Mouse (Mus musculus): ENCODE measurements around the gene Olfr71.

Gene Olfr71

DNA sequence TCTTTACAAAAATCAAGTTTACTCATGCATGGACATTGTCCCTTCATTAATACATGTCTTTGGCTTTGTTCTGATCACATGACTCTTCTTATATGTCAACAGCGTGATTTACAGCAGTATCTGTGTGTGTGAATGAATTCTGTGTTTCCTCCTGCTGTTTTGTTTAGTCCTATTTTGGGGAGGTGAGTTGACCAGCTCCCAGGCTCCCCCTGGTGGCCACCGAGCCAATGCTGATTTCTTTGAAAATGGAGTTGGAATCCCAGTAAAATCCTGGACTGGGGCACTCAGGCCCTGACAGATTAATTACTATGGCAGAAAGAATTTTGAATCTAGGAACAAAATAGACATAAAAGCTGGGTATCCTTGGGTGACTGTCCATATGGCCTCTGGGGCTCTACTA is 1.8 kb upstream of the Olfr71 start:
- DNase-seq: peak; percentile 85

DNA sequence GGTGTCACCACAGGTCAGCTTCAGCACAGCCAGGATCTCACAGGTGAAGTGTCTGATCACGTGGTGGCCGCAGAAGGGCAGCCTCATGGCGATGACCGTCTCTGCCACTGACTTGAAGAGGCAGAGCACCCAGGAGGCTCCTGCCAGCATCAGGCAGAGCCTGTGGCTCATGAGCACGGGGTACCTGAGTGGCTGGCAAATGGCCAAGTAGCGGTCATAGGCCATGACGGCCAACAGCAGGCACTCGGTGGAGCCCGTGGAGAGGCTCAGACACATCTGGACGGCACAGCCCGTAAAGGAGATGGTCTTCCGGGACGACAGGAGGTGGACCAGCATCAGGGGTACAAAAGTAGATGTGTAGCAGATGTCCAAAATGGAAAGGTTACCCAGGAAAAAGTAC is 4.1 kb downstream of the Olfr71 start:
- no peak for DNase-seq

DNA sequence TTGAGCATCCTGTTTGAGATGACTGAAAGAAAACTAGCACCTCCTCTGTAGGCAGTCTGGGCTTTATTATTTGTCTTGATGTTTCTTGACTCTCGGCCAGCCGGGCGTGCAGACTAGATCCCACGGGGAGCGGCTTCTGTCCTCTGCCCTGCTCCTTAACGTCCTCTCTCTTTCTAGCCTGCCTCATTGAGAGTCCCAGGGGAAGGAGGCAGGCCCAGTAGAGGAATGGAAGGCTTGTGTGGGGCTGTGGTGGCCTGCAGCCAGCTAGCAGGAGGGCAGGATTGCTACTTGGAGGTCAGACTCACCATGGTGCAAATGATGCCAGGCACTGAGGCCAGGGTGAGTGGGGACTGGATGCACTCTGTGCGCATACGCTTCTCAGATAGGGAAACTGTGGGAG is 6.2 kb downstream of the Olfr71 start:
- DNase-seq: peak; percentile 76

DNA sequence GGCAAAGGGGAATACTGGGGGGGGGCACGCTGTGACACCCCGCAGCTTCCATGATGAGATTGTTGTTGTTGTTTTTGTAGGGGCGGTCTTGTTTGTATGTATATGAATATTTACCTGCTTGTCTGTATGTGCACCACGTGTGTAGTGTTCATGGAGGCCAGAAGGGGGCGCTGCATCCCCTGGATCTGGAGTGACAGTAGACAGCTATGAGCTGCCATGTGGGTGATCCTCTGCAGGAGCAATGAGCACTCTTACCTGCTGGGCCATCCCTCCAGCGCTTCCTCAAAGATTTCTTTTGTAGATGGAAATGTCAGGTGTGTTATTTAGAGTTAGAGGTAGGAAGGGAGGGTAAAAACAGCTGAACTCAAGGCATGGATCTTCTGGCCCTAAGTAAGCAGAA is 6.6 kb downstream of the Olfr71 start:
- DNase-seq: no peak

DNA sequence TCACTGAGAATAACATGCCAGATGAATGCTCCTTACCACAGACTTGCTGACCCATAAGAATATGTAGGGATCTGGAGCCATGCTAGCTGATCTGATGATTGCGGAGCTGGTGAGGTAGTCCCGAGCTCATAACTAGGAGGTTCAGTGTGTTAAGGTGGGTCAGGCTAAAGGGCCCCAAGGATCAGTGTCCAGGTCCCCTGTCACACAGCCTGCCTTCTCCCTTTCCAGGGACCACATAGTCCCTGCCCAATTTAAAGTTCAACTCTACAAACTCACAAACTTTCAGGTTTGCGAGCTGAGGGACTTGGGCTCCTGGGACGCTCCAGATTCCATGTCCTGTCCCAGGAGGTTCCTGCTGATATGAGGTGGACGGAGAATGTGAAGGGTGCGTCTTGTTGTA is 9.3 kb downstream of the Olfr71 start, which contains the start of gene Olfr70:
TSS of gene Olfr70 (minus strand) at position 101 of the 400 bp plus-strand sequence.
- no peak for DNase-seq

DNA sequence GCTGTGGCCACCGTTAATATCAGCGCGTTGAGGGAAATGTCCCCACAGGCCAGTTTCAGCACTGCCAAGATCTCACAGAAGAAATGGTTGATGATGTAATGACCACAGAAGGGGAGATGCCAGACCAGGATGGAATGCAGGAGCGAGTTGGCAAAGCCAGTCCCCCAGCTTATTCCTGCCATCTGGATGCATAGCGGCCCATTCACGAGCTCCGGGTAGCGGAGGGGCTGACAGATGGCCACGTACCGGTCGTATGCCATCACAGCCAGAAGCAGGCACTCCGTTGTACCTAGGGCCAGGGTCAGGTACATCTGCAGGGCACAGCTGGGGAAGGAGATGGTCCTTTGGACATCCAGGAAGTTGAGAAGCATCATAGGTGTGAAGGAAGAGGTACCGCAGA is 13.5 kb downstream of the Olfr71 start:
- DNase-seq: no peak

DNA sequence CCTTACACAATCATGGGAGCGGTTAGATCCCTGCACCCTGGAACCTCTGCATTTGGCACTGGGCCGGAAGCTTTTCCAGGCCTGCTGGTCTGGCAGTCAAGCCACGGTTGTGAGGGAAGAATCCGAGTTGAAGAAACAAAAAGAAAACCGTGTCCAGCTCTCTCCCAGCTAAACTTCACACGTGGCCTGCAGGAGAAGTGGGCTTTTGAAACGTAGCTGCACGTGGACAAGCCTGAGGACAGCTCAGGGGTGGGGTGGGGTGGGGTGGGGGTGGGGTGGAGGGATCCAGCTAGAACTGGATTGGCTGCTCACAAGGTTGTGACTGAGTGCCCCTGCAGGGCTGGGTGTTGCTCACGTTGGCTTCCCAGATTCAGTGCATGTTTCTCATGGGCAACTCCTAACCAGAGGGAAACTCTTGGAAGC is 14.8 kb downstream of the Olfr71 start:
- DNase-seq: peak; percentile 56

DNA sequence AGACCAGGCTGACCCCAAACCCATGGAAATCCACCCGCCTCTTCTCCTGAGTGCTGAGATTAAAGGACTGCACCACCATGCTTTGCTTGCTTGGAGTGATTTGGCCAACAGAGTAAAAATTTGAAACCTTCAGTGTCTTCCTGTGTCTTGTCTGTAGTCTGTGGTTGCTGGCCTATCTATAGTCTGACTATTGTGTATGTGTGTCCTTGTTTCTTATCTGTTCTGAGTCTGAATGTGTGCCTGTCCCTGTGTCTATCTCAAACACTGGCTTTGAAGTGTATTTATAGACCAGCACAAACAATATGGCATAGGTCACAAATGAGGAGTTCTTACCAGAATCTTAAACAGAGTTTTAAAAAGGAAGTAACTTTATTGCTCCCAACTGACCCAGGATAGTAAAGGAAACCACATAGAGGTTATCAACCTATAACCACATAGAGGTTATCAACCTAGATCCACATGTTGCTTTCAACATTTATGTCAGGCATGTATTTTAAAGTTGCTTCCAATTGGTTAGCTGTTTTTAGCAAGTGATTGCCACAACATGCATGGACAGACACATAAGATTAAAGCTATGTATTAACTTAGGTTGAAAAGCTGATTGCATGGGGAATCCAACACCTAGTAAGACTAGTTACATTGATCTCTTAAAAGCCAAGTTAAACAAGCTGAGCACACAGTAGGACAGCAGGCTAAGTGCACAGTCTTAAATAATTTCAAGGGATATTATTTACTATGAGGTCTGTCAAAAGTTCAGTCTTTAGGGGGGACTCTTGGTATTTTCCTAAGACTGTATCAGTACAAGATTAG is 15.4 kb downstream of the Olfr71 start:
- no peak for DNase-seq

DNA sequence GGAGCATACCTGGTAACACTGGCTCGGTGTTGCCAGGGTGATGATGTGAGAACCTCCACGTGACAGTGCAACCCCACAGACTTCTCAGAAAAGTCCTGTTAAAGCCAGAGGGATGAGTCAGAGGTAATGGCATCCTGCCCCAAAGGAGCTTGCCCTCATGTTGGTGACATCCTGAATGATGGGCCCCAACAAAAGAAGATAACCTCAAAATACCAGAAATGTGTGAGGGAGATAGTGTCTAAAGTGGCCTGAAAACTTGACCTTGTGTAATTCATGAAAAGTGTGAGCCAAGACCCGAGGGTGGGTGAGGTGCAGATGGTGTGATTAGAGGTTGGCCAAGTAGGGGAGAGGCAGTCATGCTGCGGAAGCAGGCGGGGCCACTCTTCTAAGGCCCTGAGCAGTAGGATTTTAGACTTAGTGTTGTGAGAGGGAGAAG is 16.2 kb downstream of the Olfr71 start:
- no peak for DNase-seq

DNA sequence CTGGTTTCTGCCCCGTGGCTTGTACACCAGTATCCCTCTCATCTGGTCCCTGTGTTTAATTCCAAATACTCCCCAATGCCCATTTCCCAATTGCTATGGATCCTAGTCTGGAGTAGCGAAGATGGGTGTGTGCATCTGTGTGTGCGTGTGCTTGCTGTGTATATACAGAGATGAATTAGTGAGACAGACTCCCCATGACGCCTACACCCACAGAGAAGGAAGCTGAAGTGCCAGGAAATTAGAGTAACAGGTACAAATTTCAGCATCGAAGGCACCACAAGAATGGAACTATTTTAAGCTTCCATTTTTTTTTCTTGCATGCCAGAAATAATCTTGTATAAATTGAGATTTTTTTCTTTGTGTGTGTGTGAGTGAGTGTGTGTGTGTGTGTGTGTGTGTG is 19.0 kb downstream of the Olfr71 start:
- DNase-seq: no peak

DNA sequence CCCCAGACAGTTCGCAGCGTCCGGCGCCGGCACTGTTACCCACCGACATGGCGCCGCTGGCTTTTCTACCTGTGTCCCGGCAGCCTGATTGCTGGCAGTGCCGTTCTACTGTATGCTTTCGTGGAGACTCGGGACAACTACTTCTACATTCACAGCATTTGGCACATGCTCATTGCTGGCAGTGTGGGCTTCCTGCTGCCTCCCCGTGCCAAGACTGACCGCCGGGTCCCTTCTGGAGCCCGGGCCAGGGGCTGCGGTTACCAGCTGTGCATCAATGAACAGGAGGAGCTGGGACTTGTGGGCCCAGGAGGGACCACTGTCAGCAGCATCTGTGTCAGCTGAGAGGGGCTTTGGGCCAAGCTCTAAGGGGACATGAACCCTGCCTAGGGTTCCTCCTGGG is 20.0 kb downstream of the Olfr71 start:
- no peak for DNase-seq

DNA sequence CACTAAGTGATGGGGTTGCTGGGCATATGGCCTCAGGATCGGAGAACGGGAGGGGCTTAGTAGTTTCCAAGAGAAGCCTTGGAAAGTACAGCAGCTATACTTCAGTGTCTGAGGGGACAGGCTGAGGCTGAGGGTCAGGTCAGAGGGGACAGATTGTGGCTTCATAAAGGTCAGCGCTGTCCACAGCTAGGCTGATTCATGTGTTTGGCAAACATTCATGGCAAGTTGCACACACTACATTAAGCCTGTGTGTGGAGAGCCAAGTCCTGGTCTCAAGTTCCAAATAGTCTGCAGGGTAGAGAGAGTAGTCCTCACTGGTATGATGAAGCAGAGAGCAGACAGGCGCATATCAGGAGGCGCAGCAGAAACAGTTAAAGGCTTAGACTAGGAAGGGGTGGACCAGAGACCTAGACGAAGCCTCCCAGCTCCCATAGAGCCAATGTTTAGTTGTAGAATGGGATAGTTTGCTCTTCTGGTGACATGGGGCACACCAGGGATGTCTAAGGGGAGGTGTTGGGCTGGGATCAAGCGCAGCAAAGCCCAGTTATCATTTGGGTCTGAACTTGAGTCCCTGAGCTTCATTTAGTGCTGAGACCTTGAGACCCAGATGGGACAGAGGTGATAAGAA is 30.5 kb downstream of the Olfr71 start:
- peak; percentile 71 for DNase-seq

DNA sequence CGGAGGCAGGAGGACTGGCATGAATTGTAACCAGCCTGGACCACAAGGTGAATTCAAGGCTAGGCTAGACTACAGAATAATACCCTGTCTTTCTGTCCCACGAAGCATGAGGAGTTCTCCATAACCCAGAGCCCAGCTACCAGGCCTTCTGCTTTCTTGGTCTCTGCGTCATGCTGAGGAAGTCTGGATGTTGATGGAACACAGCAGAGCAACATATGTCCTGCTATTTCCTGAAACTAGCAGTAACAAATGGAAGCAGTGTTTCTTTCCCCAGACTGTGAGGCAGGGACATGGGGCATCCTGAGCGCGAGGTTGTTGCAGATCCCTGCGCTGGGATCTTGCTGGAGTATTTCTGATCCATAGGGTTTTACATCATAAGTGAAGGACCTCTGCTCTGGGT is 31.5 kb downstream of the Olfr71 start:
- no peak for DNase-seq

DNA sequence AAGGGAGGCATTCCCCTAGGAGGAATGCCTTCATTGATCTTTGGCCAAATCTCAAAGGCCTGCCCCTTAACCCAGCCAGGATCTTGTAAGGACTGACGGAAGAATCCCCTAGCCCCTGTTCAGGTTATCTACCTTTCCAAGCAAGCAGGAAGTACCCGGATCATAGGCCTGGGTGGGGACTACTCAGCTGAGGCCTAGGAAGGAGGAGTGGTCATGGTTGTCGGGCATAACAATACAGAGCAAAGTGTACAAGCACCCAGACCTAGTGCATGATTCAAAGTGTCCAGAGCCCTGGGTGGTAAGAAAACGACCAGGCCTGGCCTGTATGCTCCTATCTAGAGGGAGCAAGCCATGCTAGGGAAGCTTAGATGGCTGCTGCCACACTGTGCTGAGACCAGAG is 34.4 kb downstream of the Olfr71 start:
- DNase-seq: no peak

DNA sequence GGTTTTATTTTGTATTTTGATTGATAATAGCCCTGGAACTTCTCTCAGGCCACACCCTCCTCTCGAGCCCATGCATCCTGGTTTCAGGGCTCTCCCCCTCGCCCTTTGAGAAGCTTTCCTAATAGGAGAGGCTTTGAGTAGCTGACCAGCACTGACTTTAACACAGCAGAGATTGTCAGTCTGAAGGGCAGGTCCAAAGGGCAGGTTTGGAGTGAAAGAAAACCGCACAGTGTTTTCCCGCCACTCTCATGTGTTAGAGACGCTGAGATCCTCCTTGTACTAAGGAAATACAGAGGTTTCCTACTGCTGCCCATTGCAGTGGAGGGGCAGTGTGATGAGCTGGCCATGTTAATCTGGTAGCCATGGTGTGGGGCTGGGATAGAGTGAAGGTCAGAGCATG is 35.1 kb downstream of the Olfr71 start:
- DNase-seq: no peak

DNA sequence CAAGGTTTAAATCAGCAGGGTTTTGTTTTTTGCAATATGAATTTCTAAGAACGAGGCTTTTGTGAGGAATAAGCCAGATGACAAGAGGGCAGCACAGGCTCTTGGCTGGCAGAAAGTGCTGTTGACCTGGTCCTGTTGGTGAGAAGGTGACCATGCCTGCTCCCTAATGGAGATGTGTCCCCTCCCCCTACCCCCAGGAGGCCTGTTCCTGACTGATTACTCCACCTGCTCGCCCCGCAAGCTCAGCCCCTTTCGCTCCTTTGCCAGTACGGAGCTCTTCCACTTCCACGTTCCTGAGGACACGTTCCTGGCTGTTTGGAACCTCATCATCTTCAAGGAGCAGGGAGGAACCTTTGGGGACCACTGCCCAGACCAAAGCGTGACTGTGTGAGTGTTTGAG is 36.4 kb downstream of the Olfr71 start:
- no peak for DNase-seq

DNA sequence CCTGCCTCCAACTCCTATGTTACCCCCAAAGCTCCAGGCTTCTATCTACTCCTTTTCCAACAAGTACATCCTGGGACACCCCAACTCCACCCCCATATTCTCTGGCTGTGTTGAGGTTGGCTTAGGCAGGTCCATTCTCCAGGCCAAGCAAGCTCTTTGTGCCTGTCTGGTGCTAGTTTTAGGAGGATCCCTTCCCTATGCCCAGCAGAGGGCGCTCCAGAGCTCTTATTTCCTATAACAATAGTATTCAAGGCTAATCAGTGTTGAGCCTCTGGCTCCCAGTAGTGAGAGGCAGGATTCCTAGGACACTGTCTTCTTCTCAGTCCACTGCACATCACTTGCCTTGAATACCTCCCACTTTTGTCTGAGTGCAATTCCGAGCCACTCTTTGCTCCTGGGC is 38.0 kb downstream of the Olfr71 start:
- DNase-seq: peak; percentile 91

DNA sequence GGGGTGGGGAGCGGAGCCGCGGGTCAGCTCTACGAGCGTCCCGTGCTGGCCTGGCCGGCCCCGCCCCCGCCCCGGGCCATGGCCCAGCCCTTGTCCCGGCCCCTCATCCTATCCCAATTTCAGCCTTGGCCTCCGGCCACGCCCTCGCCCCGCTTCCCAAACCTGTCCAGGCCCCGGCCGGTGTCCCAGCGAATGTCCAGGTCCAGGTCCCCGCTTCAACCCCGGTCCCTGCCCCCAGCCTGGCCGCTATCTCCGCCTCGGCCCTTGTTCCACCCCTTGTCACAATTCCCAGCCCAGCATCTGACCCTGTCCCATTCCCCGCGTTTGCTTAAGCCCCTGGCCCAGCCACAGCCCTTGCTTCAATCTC is 40.6 kb downstream of the Olfr71 start:
- DNase-seq: no peak

DNA sequence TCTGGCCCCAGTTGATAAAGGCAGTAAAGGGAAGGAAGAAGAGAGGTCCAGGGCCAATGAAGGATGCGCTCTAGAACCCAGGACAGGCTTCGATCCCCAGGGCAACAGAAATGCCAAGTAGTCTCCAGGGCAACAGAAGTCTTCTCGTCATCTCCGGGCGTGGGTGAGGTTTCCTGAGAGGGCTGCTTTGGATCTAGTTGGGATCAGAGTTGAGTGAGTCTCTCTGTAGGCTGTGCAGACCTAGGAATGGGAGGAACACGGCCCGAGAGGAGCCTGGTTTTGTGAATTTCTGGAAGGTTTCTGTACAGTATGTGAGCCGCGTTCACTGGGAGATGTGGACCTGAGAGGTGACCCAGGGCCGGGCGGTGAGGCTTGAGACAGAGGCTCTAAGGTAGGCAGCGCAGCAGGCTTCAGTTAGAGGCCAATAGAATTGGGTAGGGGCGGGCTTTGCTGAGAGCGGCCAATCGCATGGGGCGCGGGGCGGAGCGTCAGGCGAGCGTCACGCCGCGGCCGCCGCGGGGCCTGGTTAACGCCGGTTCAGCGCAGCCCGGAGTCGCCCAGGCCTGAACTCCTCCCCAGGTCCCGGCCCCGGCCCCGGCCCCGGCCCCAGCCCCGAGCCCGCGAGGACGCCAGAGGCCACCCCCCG is 41.1 kb downstream of the Olfr71 start, which contains the start of the genes Tmem8b and Fam221b:
TSS of gene Tmem8b (plus strand) at position 190 of the 646 bp plus-strand sequence.
TSS of gene Fam221b (minus strand) at position 364 of the 646 bp plus-strand sequence.
- peak; percentile 95 for DNase-seq

DNA sequence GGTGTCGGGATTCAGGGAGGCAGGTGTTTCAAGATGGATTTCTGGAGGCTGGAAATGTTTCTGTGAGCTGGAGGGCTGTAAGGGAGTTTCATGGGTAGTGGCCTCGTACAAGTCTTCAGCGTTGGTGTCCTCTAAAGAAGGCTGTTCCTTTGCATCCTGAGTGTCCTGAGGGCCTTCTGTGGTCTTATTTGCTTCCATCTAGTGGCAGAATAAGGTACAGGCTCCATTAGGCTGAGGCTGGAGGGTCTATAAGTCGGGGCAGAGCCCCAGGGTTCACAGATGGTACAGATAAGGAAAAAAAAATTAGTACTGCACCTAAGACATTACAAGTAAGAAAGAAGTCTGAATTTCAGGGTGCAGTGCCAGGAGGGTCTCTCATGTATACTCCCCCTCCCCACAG is 43.6 kb downstream of the Olfr71 start:
- peak; percentile 40 for DNase-seq

DNA sequence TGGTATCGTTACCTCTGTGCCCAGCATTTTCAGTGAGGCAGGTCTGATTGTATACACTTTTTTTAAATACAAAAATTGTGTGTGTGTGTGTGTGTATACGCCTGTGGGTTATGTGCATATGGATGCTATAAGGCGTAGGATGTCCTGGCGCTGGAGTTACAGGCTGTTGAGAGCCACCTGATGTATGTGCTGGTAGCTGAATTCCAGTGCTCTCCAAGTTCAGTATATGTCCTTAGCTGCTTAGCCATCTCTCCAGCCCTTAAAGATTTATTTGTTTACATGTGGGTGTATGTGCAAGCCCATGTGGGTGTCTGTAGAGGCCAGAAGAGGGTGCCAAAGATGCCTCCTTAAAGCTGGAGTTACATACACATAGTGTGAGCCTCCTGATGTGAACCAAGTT is 52.9 kb downstream of the Olfr71 start:
- DNase-seq: no peak

DNA sequence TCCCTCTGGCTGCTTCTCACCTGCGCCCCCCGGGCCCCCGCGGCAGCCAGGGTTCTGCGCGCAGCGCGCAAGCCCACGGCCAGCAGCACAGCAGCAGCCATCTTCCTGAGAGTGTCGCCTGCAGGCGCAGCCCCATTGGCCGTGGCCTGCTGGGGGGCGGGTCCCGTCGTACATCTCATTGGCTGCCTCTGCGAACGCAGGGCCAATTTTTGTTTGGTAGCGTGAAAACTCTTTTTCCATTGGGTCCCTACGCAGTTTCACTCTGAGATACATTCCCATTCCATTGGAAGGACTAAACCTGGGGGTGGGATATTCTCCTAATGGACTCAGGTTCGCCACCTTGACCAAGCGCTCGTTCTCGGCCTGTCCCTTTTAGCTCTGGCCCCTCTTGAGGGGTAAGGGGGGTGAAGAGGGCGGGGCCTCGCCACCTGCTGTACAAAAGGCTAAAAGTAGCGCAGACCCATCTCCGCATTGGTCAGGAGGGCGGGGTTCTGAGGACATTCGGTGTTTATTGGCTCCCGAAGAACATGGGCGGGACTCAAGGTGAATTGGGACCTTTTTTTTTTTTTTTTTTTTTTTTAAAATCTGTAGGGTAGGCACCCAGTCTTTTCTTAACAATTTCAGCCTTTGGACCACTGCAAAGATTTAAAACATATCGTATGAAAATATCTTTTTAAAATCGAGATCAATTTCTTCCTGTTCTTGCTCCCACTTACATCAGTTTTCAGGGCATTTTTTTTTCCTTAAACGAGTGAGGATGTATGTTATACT is 53.5 kb downstream of the Olfr71 start, which contains the start of gene Hint2:
TSS of gene Hint2 (minus strand) at position 128 of the 771 bp plus-strand sequence.
- peak; percentile 97 for DNase-seq

All from kidney, postnatal 14 days (tissue).